Mouse (Mus musculus): ENCODE data around the gene Pigq. TPM values are rescaled to one million over a fixed set of nuclear protein-coding genes. Genes with fewer than 3 reads are reported as not detected.

Pigq gene
- total RNA-seq, 2 experiments from 2014 or later, result 123 to 126 TPM

Other genes starting within 250 kb of the Pigq start
- 10 to 100 TPM; 86.1 to 88.9 TPM for gene Gng13, start 227.8 kb downstream of the Pigq start, total RNA-seq (2021)
- 1 to 10 TPM; 3.0 to 4.8 TPM for gene Chtf18, start 217.5 kb downstream of the Pigq start, total RNA-seq (2021)
- 10 to 100 TPM; 31.9 to 32.4 TPM for gene Rpusd1, start 217.3 kb downstream of the Pigq start, total RNA-seq (2021)
- not detected for gene Mslnl, start 208.9 kb downstream of the Pigq start, total RNA-seq (2021)
- gene Msln, start 190.6 kb downstream of the Pigq start, total RNA-seq (2021), result 1 to 10 TPM; 4.0 to 5.4 TPM
- gene Narfl, start 171.2 kb downstream of the Pigq start, total RNA-seq (2021), result 10 to 100 TPM; 26.2 to 26.3 TPM
- gene Haghl, start 159.3 kb downstream of the Pigq start, total RNA-seq (2021), result 100 to 1,000 TPM; 132 to 133 TPM
- gene Ccdc78, start 158.4 kb downstream of the Pigq start, total RNA-seq (2021), result under 1 TPM in 1 of 2 experiments, not detected in 1; 0.16 TPM
- 10 to 100 TPM; 74.3 to 74.9 TPM for gene Fam173a, start 152.0 kb downstream of the Pigq start, total RNA-seq (2021)
- 1 to 10 TPM; 1.7 to 2.3 TPM for gene AC134908.4, start 149.3 kb downstream of the Pigq start, total RNA-seq (2021)
- 10 to 100 TPM; 59.8 to 61.1 TPM for gene Metrn, start 147.8 kb downstream of the Pigq start, total RNA-seq (2021)
- 100 to 1,000 TPM; 306 to 311 TPM for gene Fbxl16, start 135.9 kb downstream of the Pigq start, total RNA-seq (2021)
- gene Wdr24, start 121.3 kb downstream of the Pigq start, total RNA-seq (2021), result 10 to 100 TPM; 20.4 to 24.6 TPM
- 10 to 100 TPM; 59.9 to 61.5 TPM for gene Jmjd8, start 116.1 kb downstream of the Pigq start, total RNA-seq (2021)
- 100 to 1,000 TPM; 168 to 171 TPM for gene Stub1, start 111.5 kb downstream of the Pigq start, total RNA-seq (2021)
- 10 to 100 TPM; 84.5 to 94.2 TPM for gene Rhbdl1, start 107.6 kb downstream of the Pigq start, total RNA-seq (2021)
- gene Gm20683, start 103.2 kb downstream of the Pigq start, total RNA-seq (2021), result 10 to 100 TPM; 28.7 to 29.9 TPM
- 10 to 100 TPM; 68.8 to 74.7 TPM for gene Rhot2, start 100.1 kb downstream of the Pigq start, total RNA-seq (2021)
- gene Wdr90, start 83.4 kb downstream of the Pigq start, total RNA-seq (2021), result 10 to 100 TPM; 34.0 to 35.6 TPM
- gene Mcrip2, start 76.2 kb downstream of the Pigq start, total RNA-seq (2021), result 10 to 100 TPM; 27.7 to 31.4 TPM
- 10 to 100 TPM; 34.8 to 36.0 TPM for gene Mettl26, start 69.9 kb downstream of the Pigq start, total RNA-seq (2021)
- 1 to 10 TPM in 1 of 2 experiments, under 1 TPM in 1; 0.63 to 1.4 TPM for gene Wfikkn1, start 64.1 kb downstream of the Pigq start, total RNA-seq (2021)
- gene Rab40c, start 25.2 kb downstream of the Pigq start, total RNA-seq (2021), result 10 to 100 TPM; 46.2 to 53.4 TPM
- not detected for gene Nhlrc4, start within 50 bp of the Pigq start, total RNA-seq (2021)
- not detected for gene A930017K11Rik, start 7.6 kb upstream of the Pigq start, total RNA-seq (2021)
- gene Capn15, start 40.9 kb upstream of the Pigq start, total RNA-seq (2021), result 10 to 100 TPM; 41.5 to 42.5 TPM
- gene Rab11fip3, start 124.6 kb upstream of the Pigq start, total RNA-seq (2021), result 10 to 100 TPM; 67.5 to 73.8 TPM
- 10 to 100 TPM; 25.2 to 27.2 TPM for gene Decr2, start 145.4 kb upstream of the Pigq start, total RNA-seq (2021)
- 1 to 10 TPM; 3.0 to 3.9 TPM for gene Nme4, start 150.7 kb upstream of the Pigq start, total RNA-seq (2021)
- 1 to 10 TPM; 9.0 to 9.9 TPM for gene Tmem8, start 168.4 kb upstream of the Pigq start, total RNA-seq (2021)
- 10 to 100 TPM; 78.1 to 82.1 TPM for gene Mrpl28, start 178.6 kb upstream of the Pigq start, total RNA-seq (2021)
- gene Axin1, start 193.8 kb upstream of the Pigq start, total RNA-seq (2021), result 10 to 100 TPM; 24.0 to 26.2 TPM

Measured in left cerebral cortex, postnatal 10 days (tissue).